Mouse (Mus musculus): Measurements from ENCODE around the gene Gm8206. TPM values are rescaled to one million over a fixed set of nuclear protein-coding genes. Genes with fewer than 3 reads are reported as not detected.
"Not testable (repeated sequence)": the region's sequence is repeated elsewhere in the genome, so short reads cannot be mapped to it uniquely, and the experiment has no call there.

Gene Gm8206
- polyA plus RNA-seq (2015; fragmentation: Nextera tagmentation; extraction: Ambion mirVana), result 0.46 and 0.55 TPM in 2 replicates

DNA sequence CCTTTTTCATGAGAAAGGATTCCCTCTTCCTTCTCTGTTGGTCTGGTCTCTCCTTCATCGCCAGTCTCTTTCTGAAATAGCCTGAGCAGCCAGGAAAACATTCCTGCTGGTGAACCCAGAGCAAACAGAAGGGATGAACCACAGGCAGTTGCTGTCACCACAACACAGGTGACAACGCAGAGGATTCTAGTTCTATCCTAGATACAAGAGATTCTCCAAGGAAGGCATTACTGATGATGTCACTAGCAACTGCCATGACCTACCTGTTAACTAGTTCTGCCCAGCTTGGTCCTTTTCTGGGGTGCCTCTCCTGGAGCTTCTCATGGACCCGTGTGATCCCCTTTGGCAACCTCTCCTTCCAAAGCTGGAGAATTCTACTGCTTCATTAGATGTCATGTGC, at the start of gene Gm8206:
TSS of gene Gm8206 (minus strand) at position 101 of the 400 bp plus-strand sequence.
- ATAC-seq (ENCODE audit: low FRiP score, low TSS enrichment); H3K9me3 ChIP-seq (ENCODE audit: low read length); H3K4me3 ChIP-seq (ENCODE audit: low read length); H3K27ac ChIP-seq (ENCODE audit: low read length); H3K4me1 ChIP-seq (ENCODE audit: insufficient read depth, low read length); H3K36me3 ChIP-seq (ENCODE audit: insufficient read depth, low read length); H3K27me3 ChIP-seq (ENCODE audit: insufficient read depth, low read length); H3K4me2 ChIP-seq (replicated peaks; ENCODE audit: low read depth, low read length); H3K9ac ChIP-seq (replicated peaks; ENCODE audit: low read length): not testable (repeated sequence)
- WGBS, result 89% methylated on average over 2 of the region's 3 CpGs

DNA sequence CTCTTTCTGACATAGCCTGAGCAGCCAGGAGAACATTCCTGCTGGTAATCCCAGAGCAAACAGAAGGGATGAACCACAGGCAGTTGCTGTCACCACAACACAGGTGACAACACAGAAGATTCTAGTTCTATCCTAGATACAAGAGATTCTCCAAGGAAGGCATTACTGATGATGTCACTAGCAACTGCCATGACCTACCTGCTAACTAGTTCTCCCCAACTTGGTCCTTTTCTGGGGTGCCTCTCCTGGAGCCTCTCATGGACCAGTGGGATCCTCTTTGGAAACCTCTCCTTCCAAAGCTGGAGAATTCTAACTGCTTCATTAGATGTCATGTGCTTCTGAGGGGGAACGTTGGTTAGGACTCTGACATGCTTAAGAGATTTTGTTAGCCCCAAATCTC, 32.0 kb upstream of the Gm8206 start, which contains the start of gene Gm3476:
TSS of gene Gm3476 (minus strand) at position 101 of the 400 bp plus-strand sequence.
- H3K4me3 ChIP-seq (ENCODE audit: low read length); H3K27me3 ChIP-seq (ENCODE audit: insufficient read depth, low read length); H3K36me3 ChIP-seq (ENCODE audit: insufficient read depth, low read length); ATAC-seq (ENCODE audit: low FRiP score, low TSS enrichment); H3K4me2 ChIP-seq (replicated peaks; ENCODE audit: low read depth, low read length); H3K9ac ChIP-seq (replicated peaks; ENCODE audit: low read length); H3K9me3 ChIP-seq (ENCODE audit: low read length); H3K27ac ChIP-seq (ENCODE audit: low read length); H3K4me1 ChIP-seq (ENCODE audit: insufficient read depth, low read length): not testable (repeated sequence)
- WGBS, result no CpG with 5 or more reads among the region's 1 CpGs

DNA sequence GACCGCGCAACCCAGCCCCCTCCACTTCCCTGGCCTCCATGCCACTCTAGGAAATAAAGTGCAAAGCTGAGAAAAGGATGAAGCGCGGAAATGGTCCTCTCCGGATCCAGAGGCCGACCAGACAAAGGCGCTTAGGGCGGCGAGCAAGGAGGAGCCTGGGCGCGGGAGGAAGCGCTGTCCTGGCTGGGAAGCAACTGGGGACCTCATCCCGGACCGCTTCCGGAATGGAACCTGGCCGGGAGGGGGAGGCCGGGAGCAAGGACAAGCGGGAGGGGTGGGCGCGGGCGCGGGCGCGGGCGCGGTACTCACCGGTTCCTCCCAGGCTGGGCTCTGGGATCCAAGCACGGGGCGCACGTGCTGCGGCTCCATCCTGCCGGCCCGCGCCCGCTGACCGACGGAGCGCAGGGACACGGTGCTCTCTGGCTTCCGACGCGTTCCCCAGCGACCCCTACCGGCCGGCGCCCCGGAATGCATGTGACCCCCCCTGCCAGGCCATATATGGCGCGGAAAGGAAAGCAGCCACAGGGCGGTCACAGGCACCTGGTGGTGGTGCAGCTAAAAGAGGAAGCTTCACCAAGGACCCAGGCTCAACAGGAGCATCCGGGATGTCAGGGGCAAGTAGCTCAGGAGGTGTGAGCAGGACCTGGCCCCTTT, 14.7 kb upstream of the Gm8206 start, which contains the start of gene Gm3468:
TSS of gene Gm3468 (minus strand) at position 394 of the 654 bp plus-strand sequence.
- H3K36me3 ChIP-seq (ENCODE audit: insufficient read depth, low read length); H3K27me3 ChIP-seq (ENCODE audit: insufficient read depth, low read length); H3K27ac ChIP-seq (ENCODE audit: low read length); H3K4me1 ChIP-seq (ENCODE audit: insufficient read depth, low read length); H3K9me3 ChIP-seq (ENCODE audit: low read length); H3K9ac ChIP-seq (replicated peaks; ENCODE audit: low read length): not testable (repeated sequence)
- 1% methylated on average over 32 of the region's 51 CpGs for WGBS
- Histone ChIP-seq H3K4me2 (replicated peaks; ENCODE audit: low read depth, low read length) (peak within 1 kb of the TSS; percentile 45), H3K4me3 (ENCODE audit: low read length) (peak within 1 kb of the TSS; percentile 39)
- peak; percentile 94 for ATAC-seq (ENCODE audit: low FRiP score, low TSS enrichment)

DNA sequence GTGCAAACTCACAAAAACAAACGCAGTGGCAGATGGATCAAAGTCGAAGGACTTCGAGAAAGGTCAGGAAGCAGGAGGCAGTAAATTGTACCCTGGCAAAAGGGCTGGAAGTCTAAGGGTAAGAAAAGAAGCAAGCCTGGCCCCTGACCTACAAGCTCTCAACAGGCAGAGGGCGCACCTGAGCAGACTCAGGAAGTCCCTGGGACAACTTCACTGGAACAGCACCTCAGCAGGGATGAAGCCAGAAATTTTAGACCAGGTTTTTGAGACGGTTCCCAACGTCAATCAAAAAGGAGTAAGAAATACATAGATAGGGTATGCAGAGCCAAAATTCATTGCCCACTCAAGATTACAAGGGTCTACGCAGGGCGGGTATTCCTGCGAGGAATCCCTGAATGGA, 13.8 kb upstream of the Gm8206 start:
- H3K4me1 ChIP-seq (ENCODE audit: insufficient read depth, low read length); H3K9ac ChIP-seq (replicated peaks; ENCODE audit: low read length); ATAC-seq (ENCODE audit: low FRiP score, low TSS enrichment); H3K27me3 ChIP-seq (ENCODE audit: insufficient read depth, low read length); H3K27ac ChIP-seq (ENCODE audit: low read length); H3K36me3 ChIP-seq (ENCODE audit: insufficient read depth, low read length); H3K4me3 ChIP-seq (ENCODE audit: low read length); H3K9me3 ChIP-seq (ENCODE audit: low read length): not testable (repeated sequence)
- peak overlapping the region; percentile 45 for H3K4me2 ChIP-seq (replicated peaks; ENCODE audit: low read depth, low read length)
- WGBS, result 5% methylated on average over 8 of the region's 9 CpGs

DNA sequence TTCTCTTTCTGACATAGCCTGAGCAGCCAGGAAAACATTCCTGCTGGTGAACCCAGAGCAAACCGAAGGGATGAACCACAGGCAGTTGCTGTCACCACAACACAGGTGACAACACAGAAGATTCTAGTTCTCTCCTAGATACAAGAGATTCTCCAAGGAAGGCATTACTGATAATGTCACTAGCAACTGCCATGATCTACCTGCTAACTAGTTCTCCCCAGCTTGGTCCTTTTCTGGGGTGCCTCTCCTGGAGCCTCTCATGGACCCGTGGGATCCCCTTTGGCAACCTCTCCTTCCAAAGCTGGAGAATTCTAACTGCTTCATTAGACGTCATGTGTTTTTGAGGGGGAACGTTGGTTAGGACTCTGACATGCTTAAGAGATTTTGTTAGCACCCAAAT, 35.6 kb downstream of the Gm8206 start, which contains the start of gene Gm6337:
TSS of gene Gm6337 (minus strand) at position 101 of the 400 bp plus-strand sequence.
- not testable (repeated sequence) for H3K4me3 ChIP-seq (ENCODE audit: low read length); H3K36me3 ChIP-seq (ENCODE audit: insufficient read depth, low read length); H3K4me1 ChIP-seq (ENCODE audit: insufficient read depth, low read length); H3K27ac ChIP-seq (ENCODE audit: low read length); H3K4me2 ChIP-seq (replicated peaks; ENCODE audit: low read depth, low read length); H3K9me3 ChIP-seq (ENCODE audit: low read length); ATAC-seq (ENCODE audit: low FRiP score, low TSS enrichment); H3K9ac ChIP-seq (replicated peaks; ENCODE audit: low read length); H3K27me3 ChIP-seq (ENCODE audit: insufficient read depth, low read length)
- 93% methylated on average over 2 of the region's 4 CpGs for WGBS

DNA sequence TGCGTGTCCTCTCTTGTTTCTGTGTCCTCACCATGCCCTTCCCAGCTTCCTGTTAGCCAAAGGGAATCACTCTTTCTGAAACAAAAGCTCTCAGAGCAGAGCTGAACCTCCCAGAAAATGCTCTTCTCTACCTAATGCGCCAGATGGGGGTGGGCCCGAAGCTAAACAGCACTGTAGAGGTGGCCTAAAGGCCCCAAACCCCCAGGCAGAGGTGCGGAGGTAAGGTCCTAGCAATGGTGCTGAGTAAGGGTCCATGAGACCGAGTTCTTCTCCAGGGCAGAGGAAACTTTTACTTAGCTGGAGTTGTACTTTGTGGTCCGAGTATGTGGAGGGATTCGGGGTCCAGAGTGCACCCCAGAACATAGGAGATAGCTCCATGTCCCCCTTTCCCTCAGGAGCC, 106.6 kb downstream of the Gm8206 start:
- H3K9me3 ChIP-seq (ENCODE audit: low read length); H3K4me3 ChIP-seq (ENCODE audit: low read length); H3K36me3 ChIP-seq (ENCODE audit: insufficient read depth, low read length); H3K4me1 ChIP-seq (ENCODE audit: insufficient read depth, low read length); ATAC-seq (ENCODE audit: low FRiP score, low TSS enrichment); H3K4me2 ChIP-seq (replicated peaks; ENCODE audit: low read depth, low read length); H3K27ac ChIP-seq (ENCODE audit: low read length); H3K9ac ChIP-seq (replicated peaks; ENCODE audit: low read length); H3K27me3 ChIP-seq (ENCODE audit: insufficient read depth, low read length): not testable (repeated sequence)
- WGBS, result 89% methylated on average over 4 of the region's 7 CpGs

DNA sequence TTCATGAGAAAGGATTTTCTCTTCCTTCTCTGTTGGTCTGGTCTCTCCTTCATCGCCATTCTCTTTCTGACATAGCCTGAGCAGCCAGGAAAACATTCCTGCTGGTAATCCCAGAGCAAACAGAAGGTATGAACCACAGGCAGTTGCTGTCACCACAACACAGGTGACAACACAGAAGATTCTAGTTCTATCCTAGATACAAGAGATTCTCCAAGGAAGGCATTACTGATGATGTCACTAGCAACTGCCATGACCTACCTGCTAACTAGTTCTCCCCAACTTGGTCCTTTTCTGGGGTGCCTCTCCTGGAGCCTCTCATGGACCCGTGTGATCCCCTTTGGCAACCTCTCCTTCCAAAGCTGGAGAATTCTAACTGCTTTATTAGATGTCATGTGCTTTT, 114.7 kb downstream of the Gm8206 start, which contains the start of gene Gm3453:
TSS of gene Gm3453 (minus strand) at position 101 of the 400 bp plus-strand sequence.
- 47% methylated on average over 1 of the region's 2 CpGs for WGBS
- not testable (repeated sequence) for H3K9ac ChIP-seq (replicated peaks; ENCODE audit: low read length); H3K36me3 ChIP-seq (ENCODE audit: insufficient read depth, low read length); H3K27me3 ChIP-seq (ENCODE audit: insufficient read depth, low read length); H3K4me2 ChIP-seq (replicated peaks; ENCODE audit: low read depth, low read length); H3K9me3 ChIP-seq (ENCODE audit: low read length); H3K4me3 ChIP-seq (ENCODE audit: low read length); H3K27ac ChIP-seq (ENCODE audit: low read length); H3K4me1 ChIP-seq (ENCODE audit: insufficient read depth, low read length); ATAC-seq (ENCODE audit: low FRiP score, low TSS enrichment)

Other genes starting within 250 kb of the Gm8206 start
- 0.09 and 0.14 TPM in 2 replicates for gene Gm8237, start 213.6 kb downstream of the Gm8206 start, polyA plus RNA-seq (2015; fragmentation: Nextera tagmentation; extraction: Ambion mirVana)
- gene Gm3248, start 132.2 kb downstream of the Gm8206 start, polyA plus RNA-seq (2015; fragmentation: Nextera tagmentation; extraction: Ambion mirVana), result 0.27 and 0.41 TPM in 2 replicates
- gene Gm3453, start 114.8 kb downstream of the Gm8206 start, polyA plus RNA-seq (2015; fragmentation: Nextera tagmentation; extraction: Ambion mirVana), result not detected in 2 replicates
- gene Gm6337, start 35.7 kb downstream of the Gm8206 start, polyA plus RNA-seq (2015; fragmentation: Nextera tagmentation; extraction: Ambion mirVana), result not detected in 2 replicates
- 1.0 and 1.5 TPM in 2 replicates for gene Gm3468, start 14.7 kb upstream of the Gm8206 start, polyA plus RNA-seq (2015; fragmentation: Nextera tagmentation; extraction: Ambion mirVana)
- not detected in 2 replicates for gene Gm3476, start 31.9 kb upstream of the Gm8206 start, polyA plus RNA-seq (2015; fragmentation: Nextera tagmentation; extraction: Ambion mirVana)
- not detected in 2 replicates for gene Gm21560, start 125.3 kb upstream of the Gm8206 start, polyA plus RNA-seq (2015; fragmentation: Nextera tagmentation; extraction: Ambion mirVana)
- 0.94 and 1.5 TPM in 2 replicates for gene Gm3411, start 193.3 kb upstream of the Gm8206 start, polyA plus RNA-seq (2015; fragmentation: Nextera tagmentation; extraction: Ambion mirVana)
- gene Gm21103, start 210.9 kb upstream of the Gm8206 start, polyA plus RNA-seq (2015; fragmentation: Nextera tagmentation; extraction: Ambion mirVana), result not detected in 2 replicates
- gene Gm3618, start 249.7 kb upstream of the Gm8206 start, polyA plus RNA-seq (2015; fragmentation: Nextera tagmentation; extraction: Ambion mirVana), result not detected in 2 replicates

Measured in kidney, embryonic 16.5 days (tissue).